Mouse (Mus musculus): Measurements from ENCODE around the gene 1810046K07Rik.

Gene 1810046K07Rik

GRCm38 (mm10) chr9:51312554-51313317 lies 16.0 kb downstream of the 1810046K07Rik start:
- in situ Hi-C loops (cut with MboI; ENCODE audit: low pct_unique_long_range_greater_than_20kb in 1 of 2, low sequenced_read_pairs in 2 of 2, unreplicated experiment in 1 of 2) = no loop called here

GRCm38 (mm10) chr9:51310515-51310914 lies 18.2 kb downstream of the 1810046K07Rik start:
- in situ Hi-C loops (cut with MboI; ENCODE audit: low pct_unique_long_range_greater_than_20kb in 1 of 2, low sequenced_read_pairs in 2 of 2, unreplicated experiment in 1 of 2) = no loop called here

- in situ Hi-C loops (cut with MboI; ENCODE audit: low pct_unique_long_range_greater_than_20kb in 1 of 2, low sequenced_read_pairs in 2 of 2, unreplicated experiment in 1 of 2) = no loop called here
Measured at GRCm38 (mm10) chr9:51306351-51306750, 22.4 kb downstream of the 1810046K07Rik start.

- in situ Hi-C loops (cut with MboI; ENCODE audit: low pct_unique_long_range_greater_than_20kb in 1 of 2, low sequenced_read_pairs in 2 of 2, unreplicated experiment in 1 of 2) = no loop called here
Measured at GRCm38 (mm10) chr9:51305146-51305545, 23.6 kb downstream of the 1810046K07Rik start.

GRCm38 (mm10) chr9:51303980-51304379 lies 24.7 kb downstream of the 1810046K07Rik start:
- in situ Hi-C loops (cut with MboI; ENCODE audit: low pct_unique_long_range_greater_than_20kb in 1 of 2, low sequenced_read_pairs in 2 of 2, unreplicated experiment in 1 of 2) = no loop called here

- in situ Hi-C loops (cut with MboI; ENCODE audit: low pct_unique_long_range_greater_than_20kb in 1 of 2, low sequenced_read_pairs in 2 of 2, unreplicated experiment in 1 of 2) = loop anchor here (5.0 to 25.0 kb wide), 2 partner anchors 136 to 431 kb away; no protein-coding TSS in a partner anchor
Measured at GRCm38 (mm10) chr9:51293541-51293940, 35.2 kb downstream of the 1810046K07Rik start.

GRCm38 (mm10) chr9:51292674-51293073 lies 36.0 kb downstream of the 1810046K07Rik start:
- in situ Hi-C loops (cut with MboI; ENCODE audit: low pct_unique_long_range_greater_than_20kb in 1 of 2, low sequenced_read_pairs in 2 of 2, unreplicated experiment in 1 of 2) = loop anchor here (5.0 to 25.0 kb wide), 2 partner anchors 135 to 430 kb away; no protein-coding TSS in a partner anchor

GRCm38 (mm10) chr9:51290980-51291379 lies 37.7 kb downstream of the 1810046K07Rik start:
- in situ Hi-C loops (cut with MboI; ENCODE audit: low pct_unique_long_range_greater_than_20kb in 1 of 2, low sequenced_read_pairs in 2 of 2, unreplicated experiment in 1 of 2) = loop anchor here (5.0 to 25.0 kb wide), 2 partner anchors 134 to 429 kb away; no protein-coding TSS in a partner anchor

GRCm38 (mm10) chr9:51286079-51286478 lies 42.6 kb downstream of the 1810046K07Rik start:
- in situ Hi-C loops (cut with MboI; ENCODE audit: low pct_unique_long_range_greater_than_20kb in 1 of 2, low sequenced_read_pairs in 2 of 2, unreplicated experiment in 1 of 2) = loop anchor here in 1 of 2 experiments (25.0 kb wide), 1 partner anchor 424 kb away; no protein-coding TSS in a partner anchor

GRCm38 (mm10) chr9:51278500-51279381 lies 50.0 kb downstream of the 1810046K07Rik start, which contains the start of gene Colca2:
Gene Colca2 (minus strand): TSS chr9:51278569.
- in situ Hi-C loops (cut with MboI; ENCODE audit: low pct_unique_long_range_greater_than_20kb in 1 of 2, low sequenced_read_pairs in 2 of 2, unreplicated experiment in 1 of 2) = loop anchor here in 1 of 2 experiments (25.0 kb wide), 1 partner anchor 416 kb away; no protein-coding TSS in a partner anchor

- in situ Hi-C loops (cut with MboI; ENCODE audit: low pct_unique_long_range_greater_than_20kb in 1 of 2, low sequenced_read_pairs in 2 of 2, unreplicated experiment in 1 of 2) = loop anchor here in 1 of 2 experiments (25.0 kb wide), 1 partner anchor 416 kb away; no protein-coding TSS in a partner anchor
Measured at GRCm38 (mm10) chr9:51277834-51278498, 50.8 kb downstream of the 1810046K07Rik start.

- in situ Hi-C loops (cut with MboI; ENCODE audit: low pct_unique_long_range_greater_than_20kb in 1 of 2, low sequenced_read_pairs in 2 of 2, unreplicated experiment in 1 of 2) = loop anchor here in 1 of 2 experiments (25.0 kb wide), 1 partner anchor 412 kb away; no protein-coding TSS in a partner anchor
Measured at GRCm38 (mm10) chr9:51274678-51275077, 54.0 kb downstream of the 1810046K07Rik start.

GRCm38 (mm10) chr9:51273581-51274154 lies 55.0 kb downstream of the 1810046K07Rik start:
- in situ Hi-C loops (cut with MboI; ENCODE audit: low pct_unique_long_range_greater_than_20kb in 1 of 2, low sequenced_read_pairs in 2 of 2, unreplicated experiment in 1 of 2) = no loop called here

GRCm38 (mm10) chr9:51272102-51272501 lies 56.6 kb downstream of the 1810046K07Rik start:
- in situ Hi-C loops (cut with MboI; ENCODE audit: low pct_unique_long_range_greater_than_20kb in 1 of 2, low sequenced_read_pairs in 2 of 2, unreplicated experiment in 1 of 2) = no loop called here

GRCm38 (mm10) chr9:51271073-51271472 lies 57.6 kb downstream of the 1810046K07Rik start:
- in situ Hi-C loops (cut with MboI; ENCODE audit: low pct_unique_long_range_greater_than_20kb in 1 of 2, low sequenced_read_pairs in 2 of 2, unreplicated experiment in 1 of 2) = no loop called here

GRCm38 (mm10) chr9:51268852-51269251 lies 59.9 kb downstream of the 1810046K07Rik start:
- in situ Hi-C loops (cut with MboI; ENCODE audit: low pct_unique_long_range_greater_than_20kb in 1 of 2, low sequenced_read_pairs in 2 of 2, unreplicated experiment in 1 of 2) = no loop called here

GRCm38 (mm10) chr9:51258426-51258825 lies 70.3 kb downstream of the 1810046K07Rik start:
- in situ Hi-C loops (cut with MboI; ENCODE audit: low pct_unique_long_range_greater_than_20kb in 1 of 2, low sequenced_read_pairs in 2 of 2, unreplicated experiment in 1 of 2) = no loop called here

Data from mouse embryonic stem cell (cell line).